Mouse (Mus musculus) cerebellum, adult 2 months (tissue): ENCODE measurements at regions not wholly inside any gene's neighbourhood (a gene's known extent, or its start where the extent isn't known, plus 50 kb on each side); places are given as distances from the start of the nearest gene placed in this dataset.

Source experiments
- DNase-seq, 2 experiments: peaks; one replicate each; pipeline ENCODE4 v3.0.0; 2021
- H3K27ac ChIP-seq: fragments of 200-500 bp; 2 replicates; pipeline ENCODE4 v1.5.1; 2012; ENCODE audit warnings: low read length, control low read depth, inconsistent platforms; ENCODE audit not compliant: insufficient read depth
- H3K27me3 ChIP-seq: fragments of 200-500 bp; 2 replicates; pipeline ENCODE4 v1.6.1; 2012; ENCODE audit warnings: inconsistent platforms, mild to moderate bottlenecking, low read length, moderate library complexity; ENCODE audit not compliant: control insufficient read depth, insufficient read depth
- H3K4me1 ChIP-seq: fragments of 200-500 bp; 2 replicates; pipeline ENCODE4 v1.6.1; 2011; ENCODE audit warnings: low read length; ENCODE audit not compliant: control insufficient read depth, insufficient read depth
- H3K4me3 ChIP-seq: fragments of 200-500 bp; replicated peaks from 2 replicates; pipeline ENCODE3; 2011; ENCODE audit warnings: mild to moderate bottlenecking, low read depth, low read length, control low read depth; ENCODE audit not compliant: insufficient read depth
- CTCF ChIP-seq: fragments of 200-500 bp; IDR thresholded peaks from 2 replicates; pipeline ENCODE4 v1.5.1; 2011; ENCODE audit warnings: low read depth, mild to moderate bottlenecking, control low read depth, low read length, moderate library complexity, borderline replicate concordance; ENCODE audit not compliant: insufficient read depth
- POLR2A ChIP-seq: fragments of 200-500 bp; IDR thresholded peaks from 2 replicates; pipeline ENCODE4 v1.6.1; 2011; ENCODE audit warnings: low read length, control low read depth, borderline replicate concordance; ENCODE audit not compliant: insufficient read depth
- WGBS: fragments of 180-500 bp; shearing (Covaris S2); methylation state at CpG from one replicate; pipeline ENCODE4 v1.1.7; 2018; 5-methylcytosine and 5-hydroxymethylcytosine counted together

- WGBS = 8% methylated on average over 14 of the region's 14 CpGs
- no peaks in the 10 kb centered on the region; the same call in 1 of the 2 replicates for H3K27me3 ChIP-seq
- H3K4me3 ChIP-seq = no peak overlapping the region
- H3K27ac ChIP-seq = no peak overlapping the region
- no peak for TF ChIP-seq POLR2A
- no peak for TF ChIP-seq CTCF
- DNase-seq = no peak
- no peaks in the 10 kb centered on the region for H3K4me1 ChIP-seq
Measured at GRCm38 (mm10) chr12:80013904-80014597, 98.8 kb downstream of the Zfp36l1 start.

GRCm38 (mm10) chr12:80013577-80013903 is 99.3 kb downstream of the Zfp36l1 start:
- no peak overlapping the region for H3K4me3 ChIP-seq

GRCm38 (mm10) chr12:80011916-80012315 is 100.9 kb downstream of the Zfp36l1 start:
- H3K27me3 ChIP-seq = no peaks in the 10 kb centered on the region
- H3K4me1 ChIP-seq = no peaks in the 10 kb centered on the region
- 89% methylated on average over 6 of the region's 6 CpGs for WGBS
- H3K27ac ChIP-seq = no peak overlapping the region
- DNase-seq = no peak
- no peak overlapping the region for H3K4me3 ChIP-seq
- TF ChIP-seq POLR2A (no peak), CTCF (no peak)

More at GRCm38 (mm10) chr12:80013577-80013903, 99.3 kb downstream of the Zfp36l1 start:
- no peaks in the 10 kb centered on the region; the same call in 1 of the 2 replicates for H3K27me3 ChIP-seq
- no peak overlapping the region for H3K27ac ChIP-seq
- TF ChIP-seq POLR2A (no peak), CTCF (no peak)
- H3K4me1 ChIP-seq = no peaks in the 10 kb centered on the region
- WGBS = 31% methylated on average over 6 of the region's 6 CpGs
- no peak for DNase-seq

- TF ChIP-seq POLR2A (no peak), CTCF (no peak)
- H3K27me3 ChIP-seq = no peaks in the 10 kb centered on the region
- no peak overlapping the region for H3K4me3 ChIP-seq
- DNase-seq = no peak
- H3K4me1 ChIP-seq = no peaks in the 10 kb centered on the region
- H3K27ac ChIP-seq = no peak overlapping the region
- WGBS = 90% methylated on average over 1 of the region's 1 CpGs
Measured at GRCm38 (mm10) chr12:80010947-80011346, 101.9 kb downstream of the Zfp36l1 start.

GRCm38 (mm10) chr12:80010220-80010619 is 102.6 kb downstream of the Zfp36l1 start:
- WGBS = 75% methylated on average over 2 of the region's 2 CpGs
- no peak for DNase-seq
- no peak overlapping the region for H3K4me3 ChIP-seq
- no peaks in the 10 kb centered on the region for H3K4me1 ChIP-seq
- H3K27ac ChIP-seq = no peak overlapping the region
- TF ChIP-seq CTCF (no peak), POLR2A (no peak)
- no peaks in the 10 kb centered on the region for H3K27me3 ChIP-seq

- Histone ChIP-seq H3K27me3 (no peaks in the 10 kb centered on the region), H3K27ac (no peak overlapping the region), H3K4me1 (peaks cover 8% of the 10 kb centered on the region), H3K4me3 (no peak overlapping the region)
- WGBS = 49% methylated on average over 7 of the region's 7 CpGs
- no peak for DNase-seq
- no peak for TF ChIP-seq POLR2A
- no peak for TF ChIP-seq CTCF
Measured at GRCm38 (mm10) chr12:80007849-80008248, 105.0 kb downstream of the Zfp36l1 start.

GRCm38 (mm10) chr12:80005227-80005919 is 107.4 kb downstream of the Zfp36l1 start:
- Histone ChIP-seq H3K27me3 (no peaks in the 10 kb centered on the region), H3K4me3 (no peak overlapping the region), H3K4me1 (peaks cover 13% of the 10 kb centered on the region), H3K27ac (no peak overlapping the region)
- no peak for DNase-seq
- TF ChIP-seq POLR2A (no peak), CTCF (no peak)
- WGBS = 91% methylated on average over 13 of the region's 13 CpGs

GRCm38 (mm10) chr12:80004575-80004974 is 108.2 kb downstream of the Zfp36l1 start:
- Histone ChIP-seq H3K27me3 (no peaks in the 10 kb centered on the region), H3K27ac (no peak overlapping the region), H3K4me1 (peaks cover 13% of the 10 kb centered on the region), H3K4me3 (no peak overlapping the region)
- DNase-seq = no peak
- 78% methylated on average over 6 of the region's 6 CpGs for WGBS
- no peak for TF ChIP-seq POLR2A
- TF ChIP-seq CTCF = no peak
